Mouse (Mus musculus): Measurements from ENCODE around the gene Polr3gl.

Polr3gl gene

DNA sequence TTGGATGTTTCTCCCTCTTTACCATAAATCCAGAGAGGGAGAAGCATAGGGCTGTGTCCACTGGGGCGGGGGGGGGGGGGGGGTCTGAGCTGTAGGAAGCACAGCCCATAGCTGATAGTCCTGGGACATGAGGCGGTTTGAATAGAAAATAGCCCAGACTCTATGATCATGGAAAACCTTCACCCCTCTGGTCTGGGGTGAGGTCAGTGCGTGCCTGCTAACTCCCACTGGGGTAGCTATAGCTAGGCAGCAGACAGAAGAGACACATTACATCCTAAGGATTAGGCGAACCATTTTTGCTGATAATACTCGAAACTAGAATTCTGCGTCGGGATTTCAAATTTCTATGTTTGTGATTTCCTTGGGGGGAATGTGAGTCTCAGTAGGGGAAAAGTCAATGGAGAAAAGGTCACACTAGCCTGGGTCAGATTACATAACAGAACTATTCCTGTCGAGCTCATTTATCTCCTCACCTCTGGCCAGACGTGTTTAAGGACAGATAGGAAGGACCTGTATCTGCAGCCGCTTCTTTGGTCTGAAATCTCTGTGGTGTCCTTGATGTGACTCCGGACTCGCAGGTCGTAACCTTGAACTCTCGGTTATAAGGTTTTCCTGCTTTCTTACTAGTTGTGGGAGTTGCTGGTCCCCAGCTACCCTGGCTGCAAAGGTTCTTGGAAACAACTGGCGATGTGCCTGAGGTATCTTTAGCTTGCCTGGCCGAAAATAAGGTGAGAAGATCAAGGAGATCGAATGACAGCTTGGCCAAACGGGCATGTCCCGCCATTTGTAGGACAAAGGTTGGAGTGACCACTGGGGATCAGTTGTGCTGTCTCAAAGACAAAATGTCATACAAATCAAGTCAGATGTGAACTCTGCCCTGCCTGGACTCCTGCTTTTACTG is 20.1 kb downstream of the Polr3gl start:
- DNase-seq (ENCODE audit: low read depth, low spot score), result no peak

- peak; percentile 70 for DNase-seq (ENCODE audit: low read depth, low spot score)
Observed at GRCm38 (mm10) chr3:96571896-96572698, 21.9 kb downstream of the Polr3gl start.

GRCm38 (mm10) chr3:96571336-96571735 is 22.6 kb downstream of the Polr3gl start:
- DNase-seq (ENCODE audit: low read depth, low spot score), result peak; percentile 91

- DNase-seq (ENCODE audit: low read depth, low spot score), result no peak
Observed at GRCm38 (mm10) chr3:96570643-96571042, 23.3 kb downstream of the Polr3gl start.

DNA sequence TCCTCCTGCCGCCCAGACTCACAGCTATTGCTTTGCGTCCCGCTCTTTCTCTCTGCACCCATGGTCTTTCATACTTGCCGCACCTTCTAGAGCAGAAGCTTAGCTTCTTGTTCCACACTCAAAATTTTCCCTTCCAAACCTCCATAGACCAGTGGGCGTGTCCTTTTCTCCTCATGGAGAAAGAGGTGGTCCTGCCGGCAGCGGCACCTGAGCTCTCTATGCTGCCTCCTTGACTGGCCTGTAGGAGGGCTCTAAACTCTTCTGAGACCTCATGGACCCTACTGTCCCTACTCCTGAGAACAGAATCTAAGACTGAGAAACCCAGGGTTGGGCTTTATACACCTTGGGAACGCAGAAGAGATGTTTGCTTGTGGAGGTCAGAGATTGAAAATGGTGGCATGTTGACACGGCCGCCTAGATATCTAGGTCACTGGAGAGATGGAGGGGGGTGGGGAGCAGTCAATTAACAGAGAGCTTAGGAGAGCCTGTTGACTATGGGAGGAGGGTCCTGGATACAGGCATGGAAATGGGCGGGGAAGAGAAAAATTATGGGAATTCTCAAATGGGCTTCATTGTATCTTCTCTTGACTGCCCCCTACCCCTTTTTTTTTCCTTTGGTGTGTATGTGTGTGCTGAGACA is 23.9 kb downstream of the Polr3gl start:
- peak; percentile 59 for DNase-seq (ENCODE audit: low read depth, low spot score)

GRCm38 (mm10) chr3:96569506-96569905 is 24.5 kb downstream of the Polr3gl start:
- no peak for DNase-seq (ENCODE audit: low read depth, low spot score)

GRCm38 (mm10) chr3:96568605-96569004 is 25.4 kb downstream of the Polr3gl start:
- DNase-seq (ENCODE audit: low read depth, low spot score), result no peak

DNA sequence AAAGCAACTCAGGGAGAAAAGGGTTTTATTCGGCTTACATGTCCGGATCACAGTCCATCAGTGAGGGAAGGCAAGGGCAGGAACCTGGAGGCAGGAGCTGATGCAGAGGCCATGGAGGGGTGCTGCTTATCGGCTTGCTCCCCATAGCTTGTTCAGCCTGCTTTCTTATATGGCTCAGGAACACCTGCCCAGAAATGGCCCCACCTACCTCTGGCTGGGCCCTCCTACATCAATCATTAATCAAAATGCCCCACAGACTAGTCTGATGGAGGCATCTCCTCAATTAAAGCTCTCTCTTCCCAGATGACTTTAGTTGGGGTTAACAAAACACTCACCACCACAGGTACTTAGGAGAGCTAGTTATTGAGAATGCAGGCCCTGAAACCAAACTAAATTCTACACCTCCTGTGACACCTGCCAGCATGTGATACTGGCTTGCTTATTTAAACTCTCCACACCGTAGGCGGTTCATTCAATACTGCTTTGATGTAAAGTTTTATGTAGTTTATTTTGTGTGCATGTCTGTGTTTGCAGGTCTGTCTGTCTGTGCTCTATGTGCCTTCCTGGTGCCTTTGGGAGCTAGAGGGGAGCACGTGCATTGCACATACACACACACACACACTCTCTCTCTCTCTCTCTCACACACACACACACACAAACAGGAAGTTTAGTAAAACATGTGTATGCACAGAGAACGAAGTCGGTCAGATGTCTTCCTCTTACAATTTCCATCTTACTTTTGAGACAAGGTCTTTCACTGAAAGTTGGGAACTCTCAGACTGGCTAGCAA is 27.1 kb downstream of the Polr3gl start:
- DNase-seq (ENCODE audit: low read depth, low spot score), result no peak

- no peak for DNase-seq (ENCODE audit: low read depth, low spot score)
Observed at GRCm38 (mm10) chr3:96565105-96565504, 28.9 kb downstream of the Polr3gl start.

- DNase-seq (ENCODE audit: low read depth, low spot score), result no peak
Observed at GRCm38 (mm10) chr3:96564633-96565032, 29.3 kb downstream of the Polr3gl start.

GRCm38 (mm10) chr3:96563911-96564632 is 29.9 kb downstream of the Polr3gl start:
- no peak for DNase-seq (ENCODE audit: low read depth, low spot score)

DNA sequence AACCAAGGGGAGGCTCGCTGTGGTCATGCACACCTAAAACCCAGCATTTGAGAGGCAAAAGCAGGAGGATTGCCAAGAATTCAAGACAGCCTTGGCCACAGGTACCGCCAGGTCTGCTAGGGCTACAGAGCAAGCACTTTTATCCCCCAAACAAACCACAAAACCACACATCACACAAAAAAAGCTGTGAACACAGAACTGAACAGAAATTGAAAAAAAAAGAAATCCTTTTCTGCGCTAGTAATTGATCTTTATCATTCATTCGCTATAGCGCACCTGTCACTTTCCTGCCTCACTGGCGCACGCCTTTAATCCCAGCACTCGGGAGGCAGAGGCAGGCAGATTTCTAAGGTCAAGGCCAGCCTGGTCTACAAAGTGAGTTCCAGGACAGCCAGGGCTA is 30.7 kb downstream of the Polr3gl start:
- no peak for DNase-seq (ENCODE audit: low read depth, low spot score)

- no peak for DNase-seq (ENCODE audit: low read depth, low spot score)
Observed at GRCm38 (mm10) chr3:96561946-96562681, 31.9 kb downstream of the Polr3gl start.

- DNase-seq (ENCODE audit: low read depth, low spot score), result no peak
Observed at GRCm38 (mm10) chr3:96560881-96561668, 32.9 kb downstream of the Polr3gl start.

- no peak for DNase-seq (ENCODE audit: low read depth, low spot score)
Observed at GRCm38 (mm10) chr3:96559911-96560850, 33.8 kb downstream of the Polr3gl start.

- DNase-seq (ENCODE audit: low read depth, low spot score), result no peak
Observed at GRCm38 (mm10) chr3:96559398-96559910, 34.5 kb downstream of the Polr3gl start.

DNA sequence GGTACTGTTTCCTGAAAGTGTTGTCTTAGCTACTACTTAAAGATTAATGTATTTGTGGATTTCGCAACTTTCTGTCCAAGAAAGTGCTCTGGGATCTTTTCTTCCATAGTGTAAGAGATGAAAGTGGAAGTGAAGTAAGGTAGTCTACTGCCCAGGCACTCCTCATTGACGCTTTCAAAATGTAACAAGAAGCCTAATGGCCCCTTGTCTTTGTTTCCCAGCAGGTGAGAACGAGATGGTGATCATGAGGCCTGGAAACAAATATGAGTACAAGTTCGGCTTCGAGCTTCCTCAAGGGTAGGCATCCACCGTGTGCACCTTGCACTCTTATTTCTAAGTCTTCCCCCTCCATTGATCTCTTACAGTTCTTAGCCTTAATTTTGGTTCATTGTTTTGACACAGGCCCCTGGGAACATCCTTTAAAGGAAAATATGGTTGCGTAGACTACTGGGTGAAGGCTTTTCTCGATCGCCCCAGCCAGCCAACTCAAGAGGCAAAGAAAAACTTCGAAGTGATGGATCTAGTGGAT is 35.2 kb downstream of the Polr3gl start:
- DNase-seq (ENCODE audit: low read depth, low spot score), result no peak

DNA sequence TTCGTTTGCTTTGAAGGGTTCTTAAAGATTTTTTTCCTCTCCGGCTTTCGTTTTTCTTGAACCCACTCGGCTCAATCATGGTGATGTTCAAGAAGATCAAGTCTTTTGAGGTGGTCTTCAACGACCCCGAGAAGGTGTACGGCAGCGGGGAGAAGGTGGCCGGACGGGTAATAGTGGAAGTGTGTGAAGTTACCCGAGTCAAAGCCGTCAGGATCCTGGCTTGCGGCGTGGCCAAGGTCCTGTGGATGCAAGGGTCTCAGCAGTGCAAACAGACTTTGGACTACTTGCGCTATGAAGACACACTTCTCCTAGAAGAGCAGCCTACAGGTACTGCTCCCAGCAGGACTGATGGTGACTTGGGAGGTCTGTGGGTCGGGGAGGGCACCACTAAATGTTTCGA is 35.8 kb downstream of the Polr3gl start:
- no peak for DNase-seq (ENCODE audit: low read depth, low spot score)
